Mouse (Mus musculus): ENCODE results near the gene Zfp142. TPM values are rescaled to one million over a fixed set of nuclear protein-coding genes. Genes with fewer than 3 reads are reported as not detected.

Zfp142 gene
- total RNA-seq, 2 experiments from 2014 or later: 24.8 TPM

DNA sequence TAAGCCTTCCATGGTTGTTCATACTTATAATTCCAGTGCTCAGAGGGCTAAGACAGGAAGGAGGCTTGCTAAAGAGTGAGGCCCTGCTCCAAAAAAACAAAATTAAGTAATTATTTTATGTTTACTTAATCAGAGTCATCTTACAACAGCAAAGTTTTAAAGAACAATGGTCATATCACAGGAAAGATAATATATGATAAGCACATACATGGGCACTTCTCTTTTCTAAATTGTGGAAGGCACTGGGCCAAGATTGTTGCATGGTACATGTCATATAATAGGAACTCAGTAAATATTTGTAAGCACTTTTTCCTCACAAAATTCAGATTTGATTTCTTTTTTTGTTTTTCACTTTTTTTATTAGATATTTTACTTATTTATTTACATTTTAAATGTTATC, 68.2 kb downstream of the Zfp142 start:
- DNase-seq (ENCODE audit: low spot score in 2 of 2): no peak

Small RNAs within 50 kb of the gene (microRNA-seq; reads per million reads assigned to microRNA genes)
- 0 reads per million in 2 experiments for gene Gm25035

Other genes with a start within 250 kb of the Zfp142 start
- gene Catip, start 226.1 kb downstream of the Zfp142 start, total RNA-seq (2021): 1 to 10 TPM; 1.2 to 1.7 TPM
- gene Slc11a1, start 213.1 kb downstream of the Zfp142 start, total RNA-seq (2021): 1 to 10 TPM; 2.0 to 3.0 TPM
- 10 to 100 TPM; 23.8 to 27.2 TPM for gene Ctdsp1, start 196.7 kb downstream of the Zfp142 start, total RNA-seq (2021)
- gene Vil1, start 178.9 kb downstream of the Zfp142 start, total RNA-seq (2021): 1 to 10 TPM in 1 of 2 experiments, under 1 TPM in 1; 0.31 to 1.2 TPM
- gene Cnot9, start 82.2 kb downstream of the Zfp142 start, total RNA-seq (2021): 10 to 100 TPM; 37.2 to 38.1 TPM
- 10 to 100 TPM; 15.1 to 17.3 TPM for gene Plcd4, start 45.4 kb downstream of the Zfp142 start, total RNA-seq (2021)
- gene Usp37, start 44.0 kb downstream of the Zfp142 start, total RNA-seq (2021): 10 to 100 TPM; 18.1 to 21.9 TPM
- gene Bcs1l, start within 50 bp of the Zfp142 start, total RNA-seq (2021): 10 to 100 TPM; 20.6 to 21.5 TPM
- gene Rnf25, start 13.2 kb upstream of the Zfp142 start, total RNA-seq (2021): 10 to 100 TPM; 48.9 to 60.6 TPM
- 10 to 100 TPM in 1 of 2 experiments, 1 to 10 TPM in 1; 8.4 to 11.4 TPM for gene Stk36, start 13.2 kb upstream of the Zfp142 start, total RNA-seq (2021)
- 10 to 100 TPM; 30.7 to 31.7 TPM for gene Ttll4, start 73.5 kb upstream of the Zfp142 start, total RNA-seq (2021)
- 1 to 10 TPM in 1 of 2 experiments, under 1 TPM in 1; 0.33 to 1.6 TPM for gene Cyp27a1, start 125.3 kb upstream of the Zfp142 start, total RNA-seq (2021)
- not detected for gene Prkag3, start 161.0 kb upstream of the Zfp142 start, total RNA-seq (2021)
- gene Wnt6, start 183.6 kb upstream of the Zfp142 start, total RNA-seq (2021): 1 to 10 TPM in 1 of 2 experiments, under 1 TPM in 1; 0.75 to 1.3 TPM
- gene Wnt10a, start 203.3 kb upstream of the Zfp142 start, total RNA-seq (2021): 1 to 10 TPM; 1.1 to 1.2 TPM